Mouse (Mus musculus) kidney, postnatal 0 days (tissue): ENCODE measurements at regions not wholly inside any gene's neighbourhood (a gene's known extent, or its start where the extent isn't known, plus 50 kb on each side); places are given as distances from the start of the nearest gene placed in this dataset.

Experiments
- ATAC-seq: fragments of 200-750 bp; cut with Nextera tagmentation; replicated peaks from 2 replicates; pipeline ENCODE4 v1.8.0; 2017; ENCODE audit warnings: low read depth, moderate number of reproducible peaks, moderate TSS enrichment, moderate library complexity; ENCODE audit not compliant: low FRiP score
- DNase-seq: peaks from one replicate; pipeline ENCODE4 v3.0.0-alpha.2; 2016; ENCODE audit warnings: low spot score
- H3K27ac ChIP-seq: fragments of 300-500 bp; sonication (generic); 2 replicates; pipeline ENCODE4 v1.5.1; 2014; ENCODE audit warnings: mild to moderate bottlenecking
- H3K27me3 ChIP-seq: fragments of 300-500 bp; sonication (generic); 2 replicates; pipeline ENCODE4 v1.6.1; 2014; ENCODE audit warnings: low read length, mixed read lengths; ENCODE audit not compliant: insufficient read depth
- H3K36me3 ChIP-seq: fragments of 300-500 bp; sonication (generic); 2 replicates; pipeline ENCODE4 v1.6.1; 2014; ENCODE audit warnings: low read length, mixed read lengths; ENCODE audit not compliant: insufficient read depth
- H3K4me1 ChIP-seq: fragments of 300-500 bp; sonication (generic); replicated peaks from 2 replicates; pipeline ENCODE4 v1.6.1; 2014; ENCODE audit warnings: antibody characterized with exemption, low read length, mixed read lengths; ENCODE audit not compliant: insufficient read depth
- H3K4me2 ChIP-seq: fragments of 300-500 bp; sonication (generic); 2 replicates; pipeline ENCODE4 v1.6.1; 2014; ENCODE audit warnings: mild to moderate bottlenecking, low read length, moderate library complexity, mixed read lengths
- H3K4me3 ChIP-seq: fragments of 300-500 bp; sonication (generic); replicated peaks from 2 replicates; pipeline ENCODE4 v1.5.1; 2014; ENCODE audit warnings: low read depth, low read length
- H3K9ac ChIP-seq: fragments of 300-500 bp; sonication (generic); 2 replicates; pipeline ENCODE4 v1.6.1; 2014; ENCODE audit warnings: low read depth, low read length
- H3K9me3 ChIP-seq: fragments of 300-500 bp; sonication (generic); replicated peaks from 2 replicates; pipeline ENCODE4 v1.6.1; 2016; ENCODE audit warnings: low read length, inconsistent platforms, mixed read lengths
- CTCF ChIP-seq: IDR thresholded peaks from 2 replicates; pipeline ENCODE4 v1.5.1; 2016; ENCODE audit warnings: antibody characterized with exemption, low read depth, mild to moderate bottlenecking, moderate library complexity
- WGBS: fragments of 180-500 bp; shearing (Covaris S2); extraction: QIAGEN DNeasy Blood & Tissue Kit; methylation state at CpG from one replicate; pipeline ENCODE4 v1.1.7; 2014; 5-methylcytosine and 5-hydroxymethylcytosine counted together

- Histone ChIP-seq H3K4me1 (no peaks in the 10 kb centered on the region), H3K9ac (no peak overlapping the region), H3K36me3 (no peaks in the 10 kb centered on the region), H3K4me2 (no peak overlapping the region), H3K27ac (no peak overlapping the region), H3K9me3 (no peaks in the 10 kb centered on the region), H3K4me3 (no peak overlapping the region), H3K27me3 (no peaks in the 10 kb centered on the region)
- peak; percentile 10 for DNase-seq
- ATAC-seq, result no peak
- WGBS, result 65% methylated on average over 5 of the region's 5 CpGs
- TF ChIP-seq CTCF, result no peak
Observed at GRCm38 (mm10) chr1:50622870-50623607, 277.4 kb upstream of the Tmeff2 start.

GRCm38 (mm10) chr1:50629000-50629399, 271.4 kb upstream of the Tmeff2 start:
- WGBS, result 78% methylated on average over 4 of the region's 4 CpGs
- no peak for DNase-seq
- no peaks in the 10 kb centered on the region for H3K4me1 ChIP-seq
- H3K27me3 ChIP-seq, result no peaks in the 10 kb centered on the region
- no peaks in the 10 kb centered on the region for H3K36me3 ChIP-seq
- no peak overlapping the region for H3K9ac ChIP-seq
- no peak overlapping the region for H3K27ac ChIP-seq
- no peaks in the 10 kb centered on the region for H3K9me3 ChIP-seq
- no peak overlapping the region for H3K4me3 ChIP-seq
- TF ChIP-seq CTCF, result no peak
- no peak for ATAC-seq
- no peak overlapping the region for H3K4me2 ChIP-seq

- no peaks in the 10 kb centered on the region for H3K27me3 ChIP-seq
- DNase-seq (no peak), ATAC-seq (no peak)
- H3K9me3 ChIP-seq, result no peaks in the 10 kb centered on the region
- H3K4me3 ChIP-seq, result no peak overlapping the region
- no peak overlapping the region for H3K9ac ChIP-seq
- H3K27ac ChIP-seq, result no peak overlapping the region
- no peak overlapping the region for H3K4me2 ChIP-seq
- 60% methylated on average over 3 of the region's 3 CpGs for WGBS
- no peak for TF ChIP-seq CTCF
- no peaks in the 10 kb centered on the region for H3K36me3 ChIP-seq
- no peaks in the 10 kb centered on the region for H3K4me1 ChIP-seq
Observed at GRCm38 (mm10) chr1:50629473-50630071, 270.9 kb upstream of the Tmeff2 start.

- no peak for TF ChIP-seq CTCF
- 74% methylated on average over 1 of the region's 1 CpGs for WGBS
- no peak overlapping the region for H3K4me2 ChIP-seq
- H3K4me3 ChIP-seq, result no peak overlapping the region
- no peaks in the 10 kb centered on the region for H3K9me3 ChIP-seq
- H3K9ac ChIP-seq, result no peak overlapping the region
- ATAC-seq, result no peak
- no peaks in the 10 kb centered on the region for H3K36me3 ChIP-seq
- H3K4me1 ChIP-seq, result no peaks in the 10 kb centered on the region
- DNase-seq, result no peak
- no peaks in the 10 kb centered on the region for H3K27me3 ChIP-seq
- H3K27ac ChIP-seq, result no peak overlapping the region
Observed at GRCm38 (mm10) chr1:50637992-50638391, 262.5 kb upstream of the Tmeff2 start.

GRCm38 (mm10) chr1:50646931-50647674, 253.3 kb upstream of the Tmeff2 start:
- Histone ChIP-seq H3K9ac (no peak overlapping the region), H3K27ac (no peak overlapping the region), H3K4me1 (no peaks in the 10 kb centered on the region), H3K36me3 (no peaks in the 10 kb centered on the region), H3K9me3 (no peaks in the 10 kb centered on the region), H3K27me3 (no peaks in the 10 kb centered on the region), H3K4me2 (no peak overlapping the region), H3K4me3 (no peak overlapping the region)
- 85% methylated on average over 2 of the region's 2 CpGs for WGBS
- no peak for DNase-seq
- ATAC-seq, result no peak
- no peak for TF ChIP-seq CTCF

- Histone ChIP-seq H3K9me3 (no peaks in the 10 kb centered on the region), H3K27ac (no peak overlapping the region), H3K4me2 (no peak overlapping the region), H3K4me1 (no peaks in the 10 kb centered on the region), H3K36me3 (no peaks in the 10 kb centered on the region), H3K4me3 (no peak overlapping the region), H3K9ac (no peak overlapping the region), H3K27me3 (no peaks in the 10 kb centered on the region)
- ATAC-seq (no peak), DNase-seq (peak; percentile 14)
- no peak for TF ChIP-seq CTCF
- WGBS, result 48% methylated on average over 3 of the region's 3 CpGs
Observed at GRCm38 (mm10) chr1:50651974-50652665, 248.3 kb upstream of the Tmeff2 start.
